Mouse (Mus musculus) adrenal gland, adult 18-20 months (tissue): ENCODE results near the gene B3gnt3. TPM values are rescaled to one million over a fixed set of nuclear protein-coding genes. Genes with fewer than 3 reads are reported as not detected.
A peak's percentile ranks its signal among the peaks of the same experiment; 100 is the strongest.

Experiments
- DNase-seq, 2 experiments: peaks; one replicate each; pipeline ENCODE4 v3.0.0; 2021 to 2022; ENCODE audit warnings: low spot score in 2 of 2
- total RNA-seq, 2 experiments: library from RNA; stranded (reverse); gene quantifications; 1 replicate in 1 of 2; 2 replicates in 1 of 2; pipeline ENCODE4 v1.2.3; 2021

Gene B3gnt3
- total RNA-seq, 2 experiments from 2014 or later = 3.5 to 4.3 TPM

DNA sequence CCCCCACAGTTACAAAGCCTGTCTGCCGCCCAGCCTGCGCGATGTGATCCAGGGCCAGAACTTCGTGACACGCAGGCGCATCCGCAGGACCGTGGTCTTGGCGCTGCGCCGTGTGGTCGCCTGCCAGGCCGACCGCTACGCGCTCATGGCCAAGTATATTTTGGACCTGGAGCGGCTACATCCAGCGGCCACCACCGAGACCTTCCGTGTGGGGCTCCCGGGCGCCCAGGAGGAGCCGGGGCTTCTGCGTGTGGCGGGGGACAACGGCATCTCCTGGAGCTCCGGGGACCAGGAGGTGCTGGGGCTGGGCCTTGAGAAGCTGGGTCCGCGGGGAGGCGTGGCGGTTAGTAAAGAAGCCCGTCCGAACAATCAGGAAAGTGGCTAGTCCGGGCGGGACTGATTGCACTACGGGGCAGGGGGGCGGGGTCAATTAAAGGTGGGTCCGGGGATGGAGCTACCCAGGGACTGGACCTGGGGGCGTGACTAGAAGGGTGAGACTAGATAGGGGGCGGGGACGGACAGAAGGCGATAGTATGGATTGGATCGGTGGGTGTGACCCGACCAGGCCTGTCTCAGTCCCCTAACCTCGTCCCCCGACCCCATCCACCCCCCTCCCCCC lies 21.9 kb downstream of the B3gnt3 start:
- DNase-seq = no peak

GRCm38 (mm10) chr8:71679116-71679515 lies 22.5 kb downstream of the B3gnt3 start:
- DNase-seq = no peak

DNA sequence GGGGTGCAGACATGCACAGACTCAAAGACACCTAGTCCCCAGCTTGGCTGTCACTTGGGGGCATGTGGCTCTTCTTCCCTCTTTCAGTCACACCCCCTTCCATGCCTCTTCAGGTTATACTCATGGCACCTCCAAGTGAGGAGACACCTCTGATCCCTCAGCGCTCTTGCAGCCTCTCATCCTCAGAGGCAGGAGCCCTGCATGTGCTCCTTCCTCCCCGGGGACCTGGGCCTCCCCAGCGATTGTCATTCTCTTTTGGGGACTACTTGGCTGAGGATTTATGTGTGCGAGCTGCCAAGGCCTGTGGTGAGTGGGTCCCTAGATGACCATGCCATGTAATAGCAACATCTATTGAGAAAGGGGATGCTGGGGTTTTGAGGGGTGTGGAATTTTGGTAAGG lies 23.4 kb downstream of the B3gnt3 start:
- DNase-seq = no peak

DNA sequence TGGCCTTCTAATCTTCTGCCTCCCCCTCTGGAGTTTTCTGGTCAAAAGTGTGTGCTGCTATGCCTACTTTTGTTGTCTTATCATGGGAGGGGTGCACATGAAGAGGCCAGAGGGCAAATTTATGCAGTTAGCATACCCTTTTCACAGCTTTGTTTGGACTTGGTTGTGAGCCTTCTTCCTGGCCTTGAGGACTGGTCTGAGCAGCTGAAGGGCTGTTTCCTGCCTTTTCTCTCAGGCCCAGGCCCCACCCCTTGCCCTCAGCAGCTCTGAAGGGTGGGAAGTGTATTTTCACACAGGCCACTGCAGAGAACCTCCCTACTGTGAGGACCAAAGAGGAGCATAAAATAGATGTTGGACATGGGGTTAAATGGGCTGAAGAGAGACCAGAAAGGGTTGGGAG lies 24.0 kb downstream of the B3gnt3 start:
- no peak for DNase-seq

DNA sequence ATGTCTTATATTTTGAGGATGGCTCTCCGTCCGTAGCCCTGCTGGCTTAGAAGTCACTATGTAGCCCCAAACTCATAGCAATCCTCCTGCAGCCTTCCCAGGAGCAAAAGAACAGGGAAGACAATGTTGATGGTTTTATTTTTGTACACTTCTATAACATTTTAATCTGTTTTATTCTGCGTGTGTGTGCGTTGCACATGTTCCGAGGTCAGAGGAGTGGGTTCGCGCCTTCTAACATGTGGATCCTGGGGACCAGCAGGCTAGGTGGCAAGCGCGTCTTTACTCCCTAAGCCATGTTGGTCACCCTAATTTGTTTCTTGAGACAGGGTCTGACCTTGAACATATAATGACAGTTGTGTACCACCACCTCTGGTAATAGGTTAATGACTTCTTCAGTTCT lies 24.8 kb downstream of the B3gnt3 start:
- DNase-seq = no peak

DNA sequence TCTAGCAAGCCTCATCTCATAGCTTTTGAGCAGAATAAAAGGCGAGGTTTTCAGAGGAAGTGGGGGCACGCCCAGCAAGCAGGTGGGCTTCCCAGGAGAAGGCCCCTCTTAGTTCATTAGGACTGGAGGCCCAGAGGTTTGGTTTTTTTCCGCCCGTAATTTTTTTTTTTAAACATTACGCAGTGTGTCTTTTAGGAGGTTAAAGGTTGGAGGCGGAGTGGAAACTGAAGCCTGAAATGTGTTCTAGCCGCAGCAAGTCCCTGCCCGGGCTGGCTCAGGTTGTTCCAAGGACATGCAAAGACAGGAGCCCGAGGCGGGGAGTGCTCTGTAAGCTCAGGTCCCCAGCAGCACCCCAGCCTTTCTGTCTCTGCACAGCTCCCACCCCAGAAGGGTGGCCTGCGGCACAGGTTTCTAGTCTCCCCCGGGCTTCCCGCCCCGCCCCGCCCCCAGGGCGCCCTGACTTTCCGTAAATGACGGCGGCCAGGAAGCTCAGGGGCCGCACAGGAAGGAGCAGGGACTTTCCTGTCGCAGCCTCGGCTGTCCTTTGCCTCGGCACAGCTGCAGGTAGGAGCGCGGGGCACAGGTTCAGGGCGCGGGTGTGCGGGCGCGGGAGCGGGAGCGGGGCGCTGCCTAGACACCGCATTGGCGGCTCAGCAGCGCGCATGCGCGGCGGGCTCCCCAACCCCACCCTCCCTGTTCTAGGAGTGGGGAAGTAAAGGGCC lies 25.4 kb downstream of the B3gnt3 start, which contains the start of gene Jak3:
Gene Jak3 (plus strand): TSS at position 277 of the 722 bp plus-strand sequence.
- peak; percentile 55 to 66 for DNase-seq

- DNase-seq = no peak
Measured at GRCm38 (mm10) chr8:71675456-71676019, 26.1 kb downstream of the B3gnt3 start.

GRCm38 (mm10) chr8:71674071-71674470 lies 27.5 kb downstream of the B3gnt3 start:
- DNase-seq = no peak

DNA sequence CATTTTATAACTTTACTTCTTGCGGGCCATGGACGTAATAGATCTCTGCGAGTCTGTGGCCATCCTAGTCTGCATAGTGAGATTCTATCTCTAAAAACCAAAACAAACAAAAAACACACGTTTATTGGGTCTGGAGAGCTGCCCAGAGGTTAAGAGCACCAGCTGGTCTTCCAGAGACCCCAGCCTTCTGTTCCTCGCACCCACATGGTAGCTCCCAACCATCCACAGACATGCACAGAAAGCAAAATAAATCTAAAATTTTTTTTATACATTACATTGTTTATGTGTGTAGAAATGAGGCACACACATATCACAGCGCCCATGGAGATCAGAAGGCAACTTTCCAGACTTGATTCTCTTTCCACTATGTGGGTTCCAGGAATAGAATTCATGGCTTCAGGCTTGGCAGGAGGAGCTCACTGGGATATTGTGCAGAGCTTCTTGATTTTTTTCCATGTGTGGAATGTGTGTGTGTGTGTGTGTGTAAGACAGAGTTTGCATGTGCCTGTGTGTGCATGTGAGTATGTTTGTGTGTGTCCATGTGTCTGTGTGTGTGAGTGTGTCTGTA lies 29.3 kb downstream of the B3gnt3 start:
- no peak for DNase-seq

GRCm38 (mm10) chr8:71671549-71671965 lies 30.0 kb downstream of the B3gnt3 start, which contains the start of gene Unc13a:
Gene Unc13a, minus strand, starts transcription at chr8:71671757.
- DNase-seq = peak; percentile 95 to 97

GRCm38 (mm10) chr8:71670621-71671548 lies 30.7 kb downstream of the B3gnt3 start:
- no peak for DNase-seq

DNA sequence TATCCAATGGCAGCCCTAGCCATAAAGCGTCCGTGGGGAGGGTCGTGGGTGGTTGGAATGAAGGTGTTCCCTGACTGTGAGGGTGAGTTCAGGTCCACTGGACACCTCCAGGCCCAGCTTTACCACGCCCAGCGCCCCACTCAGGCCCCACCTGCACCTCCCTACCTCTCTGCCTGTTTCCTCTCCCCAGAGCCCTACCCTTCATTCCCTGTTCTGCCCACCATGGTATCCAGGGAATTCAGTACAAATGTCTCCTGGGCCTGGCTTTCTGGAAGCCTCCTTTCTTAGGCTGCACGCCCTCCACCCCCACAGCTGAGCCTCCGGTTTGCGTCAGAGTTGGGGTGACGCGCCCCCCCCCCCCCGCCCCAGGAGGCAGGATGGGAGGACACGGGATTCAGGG lies 31.4 kb downstream of the B3gnt3 start:
- DNase-seq = no peak

DNA sequence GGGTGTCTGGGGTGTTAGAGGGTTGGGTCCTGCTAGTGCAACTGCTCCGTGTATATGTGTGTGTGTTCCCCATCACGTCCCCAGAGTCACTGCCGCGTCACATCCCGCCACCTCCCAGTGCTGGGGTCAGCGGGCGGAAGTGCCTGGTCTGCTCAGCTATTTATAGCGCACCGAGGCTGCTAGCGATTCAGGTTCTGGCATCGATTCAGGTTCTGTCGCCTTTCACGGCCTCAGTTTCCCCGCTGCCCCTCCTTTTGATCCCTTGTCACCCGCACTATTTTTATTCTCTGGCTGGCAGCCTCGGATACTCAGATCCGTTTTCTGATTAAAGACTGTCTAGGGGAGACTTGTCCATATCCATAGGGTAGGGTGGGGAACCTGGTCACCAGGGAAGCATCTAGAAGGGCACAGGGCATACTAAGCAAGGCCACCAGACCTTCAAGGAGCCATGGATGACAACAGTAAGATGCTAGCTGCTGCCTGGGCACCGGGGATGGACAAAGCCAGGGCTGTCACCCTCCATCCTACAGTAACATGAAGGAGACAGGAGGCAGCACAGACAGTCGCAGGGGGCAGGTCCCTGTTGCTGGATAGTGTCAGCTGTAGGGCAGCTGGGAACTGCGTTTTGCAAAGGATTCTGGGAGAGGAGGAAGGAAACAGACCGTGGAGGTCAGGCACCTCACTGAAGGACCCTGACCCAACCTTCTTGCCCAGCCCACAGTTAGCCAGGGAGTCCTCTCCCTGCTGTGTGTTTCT lies 33.2 kb downstream of the B3gnt3 start:
- DNase-seq = no peak

DNA sequence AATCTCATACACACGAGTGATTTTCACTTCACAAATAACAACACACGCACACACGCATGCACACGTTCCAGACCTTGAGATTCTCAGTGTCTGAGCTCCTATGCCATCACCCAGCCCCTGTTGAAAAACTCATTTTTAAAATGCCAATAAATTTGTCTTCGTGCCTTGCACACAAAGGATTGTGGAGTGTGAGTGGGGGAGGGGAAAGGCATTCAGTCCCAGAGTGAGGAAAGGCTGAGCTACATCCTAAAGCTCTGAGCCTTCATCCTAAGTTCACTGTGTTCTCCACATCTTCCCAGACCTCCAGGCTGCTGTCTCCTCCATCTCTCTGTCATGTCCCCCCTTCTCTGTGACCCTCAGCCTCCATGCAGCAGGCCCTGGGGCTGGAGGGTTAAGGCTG lies 34.3 kb downstream of the B3gnt3 start:
- no peak for DNase-seq

- DNase-seq = no peak
Measured at GRCm38 (mm10) chr8:71666855-71667254, 34.7 kb downstream of the B3gnt3 start.

DNA sequence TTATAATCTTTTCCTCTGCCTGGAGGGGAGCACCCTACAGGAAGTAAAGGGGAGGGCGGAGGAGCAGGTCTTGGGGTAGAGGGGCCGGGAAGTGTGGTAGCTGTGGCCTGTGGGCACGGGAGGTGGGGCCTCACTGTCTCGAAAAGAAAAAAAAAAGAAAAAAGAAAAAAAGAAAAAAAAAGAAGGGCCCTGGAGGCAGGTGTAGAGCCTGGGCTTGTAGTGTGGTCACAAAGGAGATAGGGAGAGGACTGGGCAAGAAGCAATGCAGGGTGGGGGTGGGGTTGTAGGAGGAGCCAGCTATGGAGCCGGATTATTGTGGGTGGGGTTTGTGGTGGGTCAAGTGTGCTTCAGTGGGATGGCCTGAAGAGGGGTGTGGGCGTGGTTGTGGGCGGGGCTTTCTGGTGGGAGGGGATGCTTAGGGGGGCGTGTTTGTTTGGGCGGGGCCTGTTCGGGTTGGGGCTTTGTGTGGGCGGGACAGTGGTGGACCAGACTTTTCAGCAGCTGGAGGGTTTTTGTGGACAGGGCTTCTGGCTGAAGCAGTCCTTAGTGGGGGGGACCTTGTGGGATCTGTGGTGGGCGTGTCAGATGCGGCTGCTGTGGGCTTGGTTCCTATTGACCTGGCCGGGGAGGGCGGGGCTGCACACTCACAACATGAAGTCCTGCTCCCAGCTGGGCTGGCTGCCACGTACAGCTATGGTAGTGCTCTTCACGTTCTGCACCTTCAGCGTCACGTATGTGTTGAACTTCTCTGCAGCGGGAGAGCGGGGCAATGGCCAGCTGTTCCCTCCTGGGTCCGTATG lies 36.1 kb downstream of the B3gnt3 start:
- no peak for DNase-seq

DNA sequence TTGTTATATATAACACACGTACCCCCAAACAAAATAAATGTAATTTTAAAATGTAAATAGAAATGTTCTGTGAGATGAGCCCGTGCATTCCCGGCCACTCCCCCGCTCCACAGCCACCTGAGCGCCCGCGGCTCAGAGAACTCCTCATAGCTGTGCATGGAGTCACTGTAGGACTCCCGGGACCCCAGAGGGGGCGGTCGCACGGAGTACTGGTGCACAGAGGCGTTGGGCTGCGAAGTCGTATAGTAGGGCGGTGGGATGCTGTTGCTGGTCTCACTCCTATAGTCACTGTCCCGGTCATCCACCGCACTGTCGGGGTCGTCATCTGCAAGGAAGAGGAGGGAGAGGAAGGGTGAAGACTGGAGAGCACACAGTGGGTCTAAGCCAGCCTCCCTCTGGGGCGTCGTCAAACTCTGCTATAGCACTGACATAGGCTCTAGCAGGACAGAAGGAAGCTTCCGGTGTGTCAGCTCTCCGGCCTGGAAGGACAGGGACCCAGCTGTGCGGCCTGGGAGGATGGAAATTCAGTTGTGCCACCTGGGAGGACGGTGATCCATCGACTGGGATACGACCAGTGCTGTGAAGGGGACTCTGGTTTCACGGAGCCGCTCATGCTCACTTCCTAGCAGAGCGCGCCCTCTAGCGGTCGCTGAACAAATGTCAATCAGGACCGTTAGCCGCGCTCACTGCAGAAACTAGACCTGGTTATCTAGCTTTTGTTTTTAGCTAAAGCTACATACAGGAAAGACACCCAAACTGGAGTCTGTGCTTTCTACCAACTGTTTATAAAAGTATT lies 41.1 kb downstream of the B3gnt3 start:
- DNase-seq = peak; percentile 85 to 89

GRCm38 (mm10) chr8:71659751-71660150 lies 41.8 kb downstream of the B3gnt3 start:
- no peak for DNase-seq
